Comparison of ENCODE assay signal across 9 mouse cellular contexts in genomic region chr11:88009542-88010190, GRCm38 (mm10). TPM values are rescaled to one million over a fixed set of nuclear protein-coding genes. Genes with fewer than 3 reads are reported as not detected.
DNase-seq lines count a peak whose midpoint lies in the region; ATAC-seq lines count a peak whose summit lies in the region.
"Had no signal": no experiment of that assay in that cellular context is flagged by ENCODE, and none has a peak within 500 bp of the region (broad histone marks: within the 10 kb centered on the region; RNA-seq: fewer than 3 reads in every experiment).

No protein-coding gene starts in this region.

- peak; percentile 49 for DNase-seq in layer of hippocampus, adult 11-12 months (ENCODE audit: low spot score)
- no peak for DNase-seq in layer of hippocampus, adult 9-10 months (ENCODE audit: low spot score)
- DNase-seq in embryonic facial prominence, embryonic 11.5 days (ENCODE audit: low spot score): peak; percentile 10
- DNase-seq in heart, postnatal 4 days: peak; percentile 64
- peak; percentile 44 to 55 for DNase-seq in left cerebral cortex, postnatal 36 days (ENCODE audit: low spot score in 2 of 2)
- DNase-seq in retina, postnatal 1 day: peak; percentile 53
- no peak for DNase-seq in yolk sac, embryonic 10.5 days (ENCODE audit: low spot score)
- DNase-seq in spleen, adult 18-20 months: no peak

- peak overlapping the region; percentile 7; the same call in 1 of the 2 replicates for H3K4me2 ChIP-seq in embryonic facial prominence, embryonic 11.5 days (ENCODE audit: low read depth, low read length)

- H3K27me3 ChIP-seq in embryonic facial prominence, embryonic 11.5 days (ENCODE audit: control insufficient read depth, insufficient read depth, low read length): no peaks in the 10 kb centered on the region; the same call in 1 of the 2 replicates

- H3K27ac ChIP-seq in embryonic facial prominence, embryonic 11.5 days (replicated peaks; ENCODE audit: low read depth, low read length): no peak overlapping the region

- H3K36me3 ChIP-seq in embryonic facial prominence, embryonic 11.5 days (replicated peaks; ENCODE audit: control insufficient read depth, insufficient read depth, low read depth, low read length): no peaks in the 10 kb centered on the region

- intact Hi-C loops in left cerebral cortex, postnatal 36 days (cut with DNase I): no loop called here

- WGBS in embryonic facial prominence, embryonic 11.5 days: 22% methylated on average over 16 of the region's 16 CpGs

- H3K4me3 ChIP-seq in embryonic facial prominence, embryonic 11.5 days (ENCODE audit: low read depth, low read length): 0 out of 2 replicates have a peak overlapping the region, but pooled peaks have one; percentile 1

- no peak for ATAC-seq in embryonic facial prominence, embryonic 11.5 days (replicated peaks; ENCODE audit: insufficient number of reproducible peaks, low FRiP score, low TSS enrichment, low read depth)
- ATAC-seq: Patski had no signal

- no peak overlapping the region; the same call in 1 of the 2 replicates for H3K9ac ChIP-seq in embryonic facial prominence, embryonic 11.5 days (replicated peaks; ENCODE audit: low read length)

- no peaks in the 10 kb centered on the region for H3K9me3 ChIP-seq in embryonic facial prominence, embryonic 11.5 days (replicated peaks; ENCODE audit: control insufficient read depth, low read length)

- peaks cover 6% of the 10 kb centered on the region; the same call in 1 of the 2 replicates for H3K4me1 ChIP-seq in embryonic facial prominence, embryonic 11.5 days (ENCODE audit: control insufficient read depth, insufficient read depth, low read length)

RNA-seq across cellular contexts. Expression of gene Dynll2, which starts 22.3 kb away (rescaled TPM):
- polyA plus RNA-seq in embryonic facial prominence, embryonic 11.5 days (2014; fragmentation: Nextera tagmentation; extraction: Ambion mirVana): 16.0 and 17.3 TPM in 2 replicates
- 100 to 1,000 TPM; 202 to 205 TPM for total RNA-seq in heart, postnatal 4 days (2021)
- 100 to 1,000 TPM; 539 to 592 TPM for total RNA-seq in left cerebral cortex, postnatal 36 days (2021)

RNA-seq across cellular contexts. Expression of gene Srsf1, which starts 37.5 kb away (rescaled TPM):
- 525 and 569 TPM in 2 replicates for polyA plus RNA-seq in embryonic facial prominence, embryonic 11.5 days (2014; fragmentation: Nextera tagmentation; extraction: Ambion mirVana)
- total RNA-seq in heart, postnatal 4 days (2021): 100 to 1,000 TPM; 207 to 224 TPM
- total RNA-seq in left cerebral cortex, postnatal 36 days (2021): 100 to 1,000 TPM; 153 to 205 TPM

RNA-seq across cellular contexts. Expression of gene Vezf1, which starts 58.4 kb away (rescaled TPM):
- 63.1 and 69.3 TPM in 2 replicates for polyA plus RNA-seq in embryonic facial prominence, embryonic 11.5 days (2014; fragmentation: Nextera tagmentation; extraction: Ambion mirVana)
- 10 to 100 TPM; 36.7 to 41.3 TPM for total RNA-seq in heart, postnatal 4 days (2021)
- 10 to 100 TPM; 24.4 to 26.2 TPM for total RNA-seq in left cerebral cortex, postnatal 36 days (2021)

Comparison
In these comparisons a context has a peak if more than half of its experiments do, and no peak if none do; other contexts are left out.
1. DNase-seq: peak in layer of hippocampus, adult 11-12 months (single experiment), embryonic facial prominence, embryonic 11.5 days (single experiment), heart, postnatal 4 days (single experiment), left cerebral cortex, postnatal 36 days (2 of 2) and retina, postnatal 1 day (single experiment); none in layer of hippocampus, adult 9-10 months (single experiment), yolk sac, embryonic 10.5 days (single experiment) and spleen, adult 18-20 months (0 of 2).